8 mouse cellular contexts compared by ENCODE assay signal in the genomic region with DNA sequence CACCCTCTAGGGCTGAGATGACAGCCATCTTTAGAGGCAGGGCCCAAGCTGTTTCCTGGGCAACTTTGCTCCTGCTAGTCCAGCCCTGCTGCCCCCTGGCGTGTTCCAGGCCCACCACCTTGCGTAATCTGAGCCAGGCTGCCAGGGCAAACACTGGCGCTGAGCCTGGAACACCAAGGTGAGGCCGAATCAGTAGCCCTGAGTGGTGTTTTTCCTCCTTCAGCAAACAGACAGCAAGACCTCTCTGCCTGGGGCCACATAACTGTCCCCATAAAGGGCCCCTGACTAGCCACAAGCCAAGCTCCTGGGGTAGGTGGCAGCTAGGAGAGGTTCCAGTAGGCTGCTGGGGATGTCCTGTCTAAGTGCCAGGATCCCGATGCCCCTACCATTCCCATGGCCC. TPM values are rescaled to one million over a fixed set of nuclear protein-coding genes. Genes with fewer than 3 reads are reported as not detected.
DNase-seq lines count a peak whose midpoint lies in the region; ATAC-seq and TF ChIP-seq lines count a peak whose summit lies in the region.

No protein-coding gene starts in this region.

- intact Hi-C loops in left cerebral cortex, postnatal 4 days (cut with DNase I): no loop called here

- H3K4me2 ChIP-seq in heart, embryonic 12.5 days: peak overlapping the region; percentile 78
- peak overlapping the region; percentile 91 for H3K4me2 ChIP-seq in limb, embryonic 12.5 days

- 47% methylated on average over 5 of the region's 5 CpGs for WGBS in heart, embryonic 12.5 days
- WGBS in limb, embryonic 12.5 days: 43% methylated on average over 5 of the region's 5 CpGs
- 58% methylated on average over 5 of the region's 5 CpGs for WGBS in olfactory bulb, adult 2 months
- WGBS in thymus, adult 2 months: 90% methylated on average over 5 of the region's 5 CpGs

- peak; percentile 63 for DNase-seq in left cerebral cortex, postnatal 4 days
- DNase-seq in left cerebral cortex, adult 8-10 months (ENCODE audit: low spot score in 2 of 2): no peak
- DNase-seq in cerebellum, adult 18-20 months: peak; percentile 79
- no peak for DNase-seq in thymus, adult 2 months

- ATAC-seq in heart, embryonic 12.5 days (ENCODE audit: insufficient number of reproducible peaks, low FRiP score): no peak
- no peak for ATAC-seq in limb, embryonic 12.5 days (ENCODE audit: insufficient number of reproducible peaks, insufficient read depth, low FRiP score, low TSS enrichment, low read depth)
- no peak for ATAC-seq in erythroblast, adult 5-6 weeks (replicated peaks; ENCODE audit: low FRiP score, poor library complexity, severe bottlenecking)

- no peaks in the 10 kb centered on the region for H3K27me3 ChIP-seq in heart, embryonic 12.5 days (replicated peaks)
- H3K27me3 ChIP-seq in limb, embryonic 12.5 days: peaks cover 10% of the 10 kb centered on the region
- no peaks in the 10 kb centered on the region for H3K27me3 ChIP-seq in thymus, adult 2 months (ENCODE audit: control insufficient read depth, insufficient read depth, low read length)

- H3K27ac ChIP-seq in heart, embryonic 12.5 days (ENCODE audit: poor library complexity, severe bottlenecking): peak overlapping the region; percentile 97
- 0 out of 2 replicates have a peak overlapping the region, but pooled peaks have one; percentile 56 for H3K27ac ChIP-seq in limb, embryonic 12.5 days
- no peak overlapping the region for H3K27ac ChIP-seq in olfactory bulb, adult 2 months (ENCODE audit: insufficient read depth, low read depth, low read length)
- H3K27ac ChIP-seq in thymus, adult 2 months (ENCODE audit: control insufficient read depth, insufficient read depth, low read length): no peak overlapping the region

- H3K4me3 ChIP-seq in heart, embryonic 12.5 days: peak overlapping the region; percentile 86
- H3K4me3 ChIP-seq in limb, embryonic 12.5 days (replicated peaks): no peak overlapping the region
- peak overlapping the region; percentile 3; the same call in 1 of the 2 replicates for H3K4me3 ChIP-seq in olfactory bulb, adult 2 months (ENCODE audit: insufficient read depth, low read depth, low read length)
- no peak overlapping the region for H3K4me3 ChIP-seq in thymus, adult 2 months (ENCODE audit: control insufficient read depth, insufficient read depth, low read length)

- peak overlapping the region; percentile 98 for H3K9ac ChIP-seq in heart, embryonic 12.5 days
- H3K9ac ChIP-seq in limb, embryonic 12.5 days (replicated peaks): peak overlapping the region; percentile 45

- peaks cover 34% of the 10 kb centered on the region for H3K36me3 ChIP-seq in heart, embryonic 12.5 days
- peaks cover 35% of the 10 kb centered on the region for H3K36me3 ChIP-seq in limb, embryonic 12.5 days
- peaks cover 7% of the 10 kb centered on the region for H3K36me3 ChIP-seq in thymus, adult 2 months (ENCODE audit: control insufficient read depth, insufficient read depth, low read length)

- TF ChIP-seq POLR2A in olfactory bulb, adult 2 months (IDR thresholded peaks at IDR 0.05; ENCODE audit: insufficient read depth, low read depth, low read length): no peak
- no peak for TF ChIP-seq POLR2A in thymus, adult 2 months (IDR thresholded peaks at IDR 0.05; ENCODE audit: control insufficient read depth, extremely low read depth, insufficient read depth, low read length, poor library complexity)

- no peaks in the 10 kb centered on the region for H3K9me3 ChIP-seq in heart, embryonic 12.5 days (replicated peaks)
- no peaks in the 10 kb centered on the region for H3K9me3 ChIP-seq in limb, embryonic 12.5 days

- peaks cover 49% of the 10 kb centered on the region for H3K4me1 ChIP-seq in heart, embryonic 12.5 days (replicated peaks)
- peaks cover 35% of the 10 kb centered on the region for H3K4me1 ChIP-seq in limb, embryonic 12.5 days (replicated peaks)
- H3K4me1 ChIP-seq in olfactory bulb, adult 2 months (ENCODE audit: control insufficient read depth, insufficient read depth, low read length): peaks cover 44% of the 10 kb centered on the region
- peaks cover 28% of the 10 kb centered on the region for H3K4me1 ChIP-seq in thymus, adult 2 months (replicated peaks; ENCODE audit: control insufficient read depth, insufficient read depth, low read length)

- no peak; the same call in 1 of the 2 replicates for TF ChIP-seq CTCF in olfactory bulb, adult 2 months (IDR thresholded peaks at IDR 0.05; ENCODE audit: insufficient read depth, low read depth, low read length)
- TF ChIP-seq CTCF in thymus, adult 2 months (IDR thresholded peaks at IDR 0.05; ENCODE audit: borderline replicate concordance, control insufficient read depth, extremely low read depth, insufficient read depth, low read length, poor library complexity): no peak

RNA-seq across cellular contexts. Expression of gene Furin, which starts 5.1 kb away (rescaled TPM):
- total RNA-seq in left cerebral cortex, postnatal 4 days (2021): 10 to 100 TPM; 41.5 to 44.8 TPM
- total RNA-seq in left cerebral cortex, adult 8-10 months (2022): 10 to 100 TPM; 30.7 to 33.6 (median 33.2) TPM
- 24.5 and 25.9 TPM in 2 replicates for polyA plus RNA-seq in heart, embryonic 12.5 days (2016; fragmentation: Nextera tagmentation; extraction: Ambion mirVana)
- polyA plus RNA-seq in limb, embryonic 12.5 days (2016; fragmentation: Nextera tagmentation; extraction: Ambion mirVana): 10.7 and 13.2 TPM in 2 replicates
- polyA plus RNA-seq in olfactory bulb, adult 2 months (2012; ENCODE audit: insufficient read depth, insufficient read length, low replicate concordance, missing spikeins): not detected in 2 replicates
- 56.4 and 62.9 TPM in 2 replicates for polyA plus RNA-seq in thymus, adult 2 months (2012; rRNA removed)
- total RNA-seq in erythroblast, adult 5-6 weeks (2015; ENCODE audit: low replicate concordance): 23.0 and 23.1 TPM in 2 replicates
- total RNA-seq in erythroblast, adult 5-6 weeks (2017; ENCODE audit: low replicate concordance): 29.1 and 33.5 TPM in 2 replicates

RNA-seq across cellular contexts. Expression of gene Fes, which starts 12.4 kb away (rescaled TPM):
- total RNA-seq in left cerebral cortex, postnatal 4 days (2021): 1 to 10 TPM; 5.2 to 7.5 TPM
- total RNA-seq in left cerebral cortex, adult 8-10 months (2022): 10 to 100 TPM in 1 of 4 experiments, 1 to 10 TPM in 3; 4.5 to 10.5 (median 6.9) TPM
- polyA plus RNA-seq in heart, embryonic 12.5 days (2016; fragmentation: Nextera tagmentation; extraction: Ambion mirVana): 10.2 and 11.4 TPM in 2 replicates
- 10.2 and 11.0 TPM in 2 replicates for polyA plus RNA-seq in limb, embryonic 12.5 days (2016; fragmentation: Nextera tagmentation; extraction: Ambion mirVana)
- not detected in 2 replicates for polyA plus RNA-seq in olfactory bulb, adult 2 months (2012; ENCODE audit: insufficient read depth, insufficient read length, low replicate concordance, missing spikeins)
- 21.6 and 27.3 TPM in 2 replicates for polyA plus RNA-seq in thymus, adult 2 months (2012; rRNA removed)
- total RNA-seq in erythroblast, adult 5-6 weeks (2015; ENCODE audit: low replicate concordance): 56.5 and 60.0 TPM in 2 replicates
- total RNA-seq in erythroblast, adult 5-6 weeks (2017; ENCODE audit: low replicate concordance): 24.4 and 31.2 TPM in 2 replicates

RNA-seq across cellular contexts. Expression of gene Man2a2, which starts 28.9 kb away (rescaled TPM):
- 100 to 1,000 TPM; 112 to 121 TPM for total RNA-seq in left cerebral cortex, postnatal 4 days (2021)
- total RNA-seq in left cerebral cortex, adult 8-10 months (2022): 100 to 1,000 TPM; 158 to 168 (median 165) TPM
- polyA plus RNA-seq in heart, embryonic 12.5 days (2016; fragmentation: Nextera tagmentation; extraction: Ambion mirVana): 25.0 and 31.0 TPM in 2 replicates
- 25.7 and 31.7 TPM in 2 replicates for polyA plus RNA-seq in limb, embryonic 12.5 days (2016; fragmentation: Nextera tagmentation; extraction: Ambion mirVana)
- 117 and 148 TPM in 2 replicates for polyA plus RNA-seq in olfactory bulb, adult 2 months (2012; ENCODE audit: insufficient read depth, insufficient read length, low replicate concordance, missing spikeins)
- 188 and 213 TPM in 2 replicates for polyA plus RNA-seq in thymus, adult 2 months (2012; rRNA removed)
- total RNA-seq in erythroblast, adult 5-6 weeks (2015; ENCODE audit: low replicate concordance): 3.6 and 7.5 TPM in 2 replicates
- 4.5 and 6.6 TPM in 2 replicates for total RNA-seq in erythroblast, adult 5-6 weeks (2017; ENCODE audit: low replicate concordance)

RNA-seq across cellular contexts. Expression of gene Hddc3, which starts 57.2 kb away (rescaled TPM):
- total RNA-seq in left cerebral cortex, postnatal 4 days (2021): 10 to 100 TPM; 49.2 to 50.8 TPM
- 10 to 100 TPM; 50.5 to 63.4 (median 57.2) TPM for total RNA-seq in left cerebral cortex, adult 8-10 months (2022)
- 14.4 and 15.8 TPM in 2 replicates for polyA plus RNA-seq in heart, embryonic 12.5 days (2016; fragmentation: Nextera tagmentation; extraction: Ambion mirVana)
- polyA plus RNA-seq in limb, embryonic 12.5 days (2016; fragmentation: Nextera tagmentation; extraction: Ambion mirVana): 25.8 and 29.6 TPM in 2 replicates
- polyA plus RNA-seq in olfactory bulb, adult 2 months (2012; ENCODE audit: insufficient read depth, insufficient read length, low replicate concordance, missing spikeins): not detected in 2 replicates
- 22.9 and 24.9 TPM in 2 replicates for polyA plus RNA-seq in thymus, adult 2 months (2012; rRNA removed)
- 2.3 TPM in 1 of 2 replicates, not detected in the other for total RNA-seq in erythroblast, adult 5-6 weeks (2015; ENCODE audit: low replicate concordance)
- 2.6 TPM in 2 replicates for total RNA-seq in erythroblast, adult 5-6 weeks (2017; ENCODE audit: low replicate concordance)

RNA-seq across cellular contexts. Expression of gene Unc45a, which starts 59.3 kb away (rescaled TPM):
- total RNA-seq in left cerebral cortex, postnatal 4 days (2021): 10 to 100 TPM; 63.0 to 63.3 TPM
- total RNA-seq in left cerebral cortex, adult 8-10 months (2022): 10 to 100 TPM; 40.2 to 43.7 (median 42.4) TPM
- polyA plus RNA-seq in heart, embryonic 12.5 days (2016; fragmentation: Nextera tagmentation; extraction: Ambion mirVana): 20.5 and 21.0 TPM in 2 replicates
- 56.9 and 61.8 TPM in 2 replicates for polyA plus RNA-seq in limb, embryonic 12.5 days (2016; fragmentation: Nextera tagmentation; extraction: Ambion mirVana)
- polyA plus RNA-seq in olfactory bulb, adult 2 months (2012; ENCODE audit: insufficient read depth, insufficient read length, low replicate concordance, missing spikeins): not detected in 2 replicates
- 97.7 and 105 TPM in 2 replicates for polyA plus RNA-seq in thymus, adult 2 months (2012; rRNA removed)
- total RNA-seq in erythroblast, adult 5-6 weeks (2015; ENCODE audit: low replicate concordance): 1.5 and 4.2 TPM in 2 replicates
- 4.2 and 4.8 TPM in 2 replicates for total RNA-seq in erythroblast, adult 5-6 weeks (2017; ENCODE audit: low replicate concordance)

Comparison
In these comparisons a context has a peak if more than half of its experiments do, and no peak if none do; other contexts are left out.
1. DNase-seq: peak in left cerebral cortex, postnatal 4 days (single experiment) and cerebellum, adult 18-20 months (2 of 2); none in left cerebral cortex, adult 8-10 months (0 of 2) and thymus, adult 2 months (single experiment).
2. H3K27ac ChIP-seq: peak in heart, embryonic 12.5 days (single experiment) and limb, embryonic 12.5 days (single experiment); none in olfactory bulb, adult 2 months (single experiment) and thymus, adult 2 months (single experiment).
3. H3K4me3 ChIP-seq: peak in heart, embryonic 12.5 days (single experiment) and olfactory bulb, adult 2 months (single experiment); none in limb, embryonic 12.5 days (single experiment) and thymus, adult 2 months (single experiment).
4. RNA of gene Furin, which starts 5.1 kb away (polyA plus RNA-seq): 56.4 to 62.9 TPM in thymus, adult 2 months, 24.5 to 25.9 TPM in heart, embryonic 12.5 days and 10.7 to 13.2 TPM in limb, embryonic 12.5 days; not detected in olfactory bulb, adult 2 months; every median in the first group is over 10 times any median in the second.
5. RNA of gene Fes, which starts 12.4 kb away (polyA plus RNA-seq): 21.6 to 27.3 TPM in thymus, adult 2 months, 10.2 to 11.4 TPM in heart, embryonic 12.5 days and 10.2 to 11.0 TPM in limb, embryonic 12.5 days; not detected in olfactory bulb, adult 2 months; every median in the first group is over 10 times any median in the second.